Mouse (Mus musculus) kidney, embryonic 16.5 days (tissue): ENCODE data around the gene Cep170. TPM values are rescaled to one million over a fixed set of nuclear protein-coding genes. Genes with fewer than 3 reads are reported as not detected.

ENCODE experiments used
- ATAC-seq: fragments of 200-750 bp; cut with Nextera tagmentation; 2 replicates; pipeline ENCODE4 v1.8.0; 2017; ENCODE audit warnings: moderate TSS enrichment; ENCODE audit not compliant: low FRiP score, low TSS enrichment
- H3K27ac ChIP-seq: fragments of 300-500 bp; sonication (generic); 2 replicates; pipeline ENCODE4 v1.5.1; 2014; ENCODE audit warnings: low read length
- H3K27me3 ChIP-seq: fragments of 300-500 bp; sonication (generic); 2 replicates; pipeline ENCODE4 v1.6.1; 2014; ENCODE audit warnings: low read length, control low read depth, mixed read lengths; ENCODE audit not compliant: insufficient read depth
- H3K36me3 ChIP-seq: fragments of 300-500 bp; sonication (generic); 2 replicates; pipeline ENCODE4 v1.6.1; 2014; ENCODE audit warnings: low read length, control low read depth, mixed read lengths; ENCODE audit not compliant: insufficient read depth
- H3K4me1 ChIP-seq: fragments of 300-500 bp; sonication (generic); 2 replicates; pipeline ENCODE4 v1.6.1; 2014; ENCODE audit warnings: low read length, control low read depth, mixed read lengths; ENCODE audit not compliant: insufficient read depth
- H3K4me2 ChIP-seq: fragments of 300-500 bp; sonication (generic); replicated peaks from 2 replicates; pipeline ENCODE4 v1.6.1; 2014; ENCODE audit warnings: low read depth, low read length
- H3K4me3 ChIP-seq: fragments of 300-500 bp; sonication (generic); 2 replicates; pipeline ENCODE4 v1.5.1; 2014; ENCODE audit warnings: mild to moderate bottlenecking, low read length
- H3K9ac ChIP-seq: fragments of 300-500 bp; sonication (generic); replicated peaks from 2 replicates; pipeline ENCODE4 v1.6.1; 2014; ENCODE audit warnings: low read length
- H3K9me3 ChIP-seq: fragments of 300-500 bp; sonication (generic); 2 replicates; pipeline ENCODE4 v1.6.1; 2016; ENCODE audit warnings: low read length, control low read depth
- WGBS: fragments of 180-500 bp; shearing (Covaris S2); extraction: QIAGEN DNeasy Blood & Tissue Kit; methylation state at CpG from one replicate; pipeline ENCODE4 v1.1.7; 2014; 5-methylcytosine and 5-hydroxymethylcytosine counted together
- polyA plus RNA-seq: library from polyadenylated mRNA; unstranded; fragments of >200 nt; fragmentation: Nextera tagmentation; extraction: Ambion mirVana; gene quantifications from 2 replicates; pipeline ENCODE4 v1.2.1, GENCODE M21; 2015

Cep170 gene
- polyA plus RNA-seq, 1 experiment from 2014 or later: 14.6 TPM

DNA sequence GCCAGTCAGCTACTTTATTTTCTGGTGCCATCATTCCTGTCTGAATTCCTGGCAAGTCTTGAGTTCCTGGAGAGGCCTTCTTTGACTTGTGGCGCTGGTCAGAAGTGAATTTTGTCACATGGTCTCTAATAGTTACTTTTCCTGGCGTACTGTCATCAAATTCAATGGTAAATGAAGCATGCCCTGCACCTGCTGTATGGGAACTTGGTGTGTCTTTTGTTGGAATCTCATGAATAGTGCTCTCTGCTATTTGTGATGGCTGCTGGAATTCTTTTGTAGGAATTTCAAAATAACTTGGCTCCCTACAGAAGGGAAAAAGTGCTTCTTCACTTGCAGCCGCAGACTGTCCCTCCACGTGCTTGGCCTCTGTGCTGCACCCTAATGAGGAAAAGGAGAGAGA is 39.3 kb downstream of the Cep170 start:
- Histone ChIP-seq H3K27ac (no peak overlapping the region), H3K4me3 (no peak overlapping the region), H3K4me1 (no peaks in the 10 kb centered on the region), H3K27me3 (no peaks in the 10 kb centered on the region), H3K9me3 (no peaks in the 10 kb centered on the region), H3K9ac (no peak overlapping the region), H3K4me2 (no peak overlapping the region), H3K36me3 (peaks cover 11% of the 10 kb centered on the region)
- WGBS: 92% methylated on average over 4 of the region's 4 CpGs
- no peak for ATAC-seq

DNA sequence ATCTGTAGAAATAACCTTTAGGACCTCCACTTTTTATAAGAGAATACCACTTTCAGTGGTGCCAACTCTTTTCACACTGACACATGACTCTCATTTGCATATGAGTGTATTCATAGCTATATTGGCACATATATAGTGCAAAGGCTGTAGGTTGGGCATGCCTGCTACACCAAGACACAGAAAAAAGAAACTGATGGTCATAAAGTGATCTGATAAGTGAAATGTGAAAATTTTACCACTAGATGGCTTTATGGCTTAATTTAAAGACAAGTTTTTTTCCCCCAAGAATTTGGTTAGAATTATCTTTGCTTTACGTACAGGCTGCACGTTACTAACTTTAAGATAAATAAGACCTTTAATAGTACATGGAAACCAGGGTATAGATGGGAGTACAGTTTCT is 51.6 kb downstream of the Cep170 start:
- 76% methylated on average over 2 of the region's 2 CpGs for WGBS
- Histone ChIP-seq H3K9ac (no peak overlapping the region), H3K36me3 (peaks cover 8% of the 10 kb centered on the region; the same call in 1 of the 2 replicates), H3K27me3 (no peaks in the 10 kb centered on the region), H3K9me3 (no peaks in the 10 kb centered on the region), H3K27ac (no peak overlapping the region), H3K4me3 (no peak overlapping the region), H3K4me1 (no peaks in the 10 kb centered on the region), H3K4me2 (no peak overlapping the region)
- ATAC-seq: no peak

GRCm38 (mm10) chr1:176760673-176761072 is 53.2 kb downstream of the Cep170 start:
- 94% methylated on average over 1 of the region's 1 CpGs for WGBS
- ATAC-seq: no peak
- no peaks in the 10 kb centered on the region for H3K9me3 ChIP-seq

DNA sequence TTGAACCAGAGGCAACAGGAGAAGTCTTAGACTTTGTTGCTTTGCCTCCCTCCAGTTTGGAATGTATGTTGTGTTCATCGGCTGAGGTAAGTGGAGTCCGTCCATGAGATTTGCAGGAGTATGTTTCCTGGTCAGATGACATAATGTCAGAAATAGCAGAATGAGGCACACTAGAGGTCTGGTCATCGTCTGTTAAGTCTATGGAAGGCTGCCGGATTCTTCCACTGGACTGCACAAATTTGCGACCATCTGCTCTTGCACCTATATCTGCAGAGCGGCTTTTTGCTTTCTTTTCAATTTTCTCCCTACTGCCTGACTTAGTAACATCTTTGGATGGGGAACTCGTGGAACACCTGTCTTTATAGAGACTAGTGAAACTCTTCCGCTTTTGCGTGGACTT is 58.3 kb downstream of the Cep170 start:
- H3K4me2 ChIP-seq: no peak overlapping the region
- H3K9me3 ChIP-seq: no peaks in the 10 kb centered on the region
- no peaks in the 10 kb centered on the region for H3K4me1 ChIP-seq
- no peak for ATAC-seq
- WGBS: 95% methylated on average over 9 of the region's 9 CpGs
- H3K27ac ChIP-seq: no peak overlapping the region
- no peak overlapping the region for H3K4me3 ChIP-seq
- H3K9ac ChIP-seq: no peak overlapping the region
- no peaks in the 10 kb centered on the region for H3K27me3 ChIP-seq
- H3K36me3 ChIP-seq: peaks cover 20% of the 10 kb centered on the region

More at GRCm38 (mm10) chr1:176760673-176761072, 53.2 kb downstream of the Cep170 start:
- no peaks in the 10 kb centered on the region for H3K4me1 ChIP-seq
- no peak overlapping the region for H3K9ac ChIP-seq
- H3K36me3 ChIP-seq: peaks cover 18% of the 10 kb centered on the region
- H3K27me3 ChIP-seq: no peaks in the 10 kb centered on the region
- no peak overlapping the region for H3K27ac ChIP-seq
- no peak overlapping the region for H3K4me2 ChIP-seq
- no peak overlapping the region for H3K4me3 ChIP-seq

DNA sequence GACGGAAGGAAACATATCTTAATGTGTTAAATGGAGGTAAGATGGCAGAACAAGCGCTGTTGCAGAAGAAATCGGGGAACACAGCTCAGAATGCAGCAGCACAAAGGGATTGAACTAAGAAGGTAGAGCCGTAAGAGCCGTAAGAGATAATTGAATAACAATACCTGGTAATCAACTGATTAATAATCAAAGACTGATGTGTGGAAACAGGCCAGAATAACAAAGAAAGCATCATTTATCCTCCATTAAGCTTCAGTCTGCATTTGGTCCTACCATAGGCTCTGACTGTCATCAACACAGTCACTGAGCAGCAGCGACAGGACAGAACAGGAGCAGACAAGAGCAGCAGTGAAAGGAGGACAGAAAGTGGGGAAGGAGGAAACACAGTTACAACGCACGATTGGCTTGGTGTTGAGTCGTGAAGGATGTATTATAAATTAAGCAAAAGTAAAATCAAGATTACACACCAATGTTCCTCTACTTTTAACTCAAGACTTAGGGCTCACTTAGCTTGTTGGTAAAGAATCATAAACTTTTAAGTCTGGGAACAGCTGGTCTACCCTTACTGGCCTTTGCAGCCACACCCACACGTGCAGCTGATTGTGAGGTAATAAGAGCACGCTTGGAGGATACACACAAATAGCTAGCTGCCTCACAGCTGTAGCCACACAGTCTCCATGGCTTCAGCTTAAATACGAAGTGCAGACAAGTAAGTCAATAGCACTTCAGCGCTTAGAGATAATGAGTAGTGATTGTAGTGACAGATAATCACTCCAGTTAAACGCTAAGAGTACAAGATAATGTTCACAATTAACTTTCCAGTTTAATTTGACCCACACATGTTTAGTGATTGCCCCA is 59.8 kb downstream of the Cep170 start:
- Histone ChIP-seq H3K27ac (no peak overlapping the region), H3K4me2 (no peak overlapping the region), H3K36me3 (peaks cover 23% of the 10 kb centered on the region), H3K9ac (no peak overlapping the region), H3K9me3 (no peaks in the 10 kb centered on the region), H3K27me3 (no peaks in the 10 kb centered on the region), H3K4me1 (no peaks in the 10 kb centered on the region), H3K4me3 (no peak overlapping the region)
- 72% methylated on average over 14 of the region's 14 CpGs for WGBS
- no peak for ATAC-seq

DNA sequence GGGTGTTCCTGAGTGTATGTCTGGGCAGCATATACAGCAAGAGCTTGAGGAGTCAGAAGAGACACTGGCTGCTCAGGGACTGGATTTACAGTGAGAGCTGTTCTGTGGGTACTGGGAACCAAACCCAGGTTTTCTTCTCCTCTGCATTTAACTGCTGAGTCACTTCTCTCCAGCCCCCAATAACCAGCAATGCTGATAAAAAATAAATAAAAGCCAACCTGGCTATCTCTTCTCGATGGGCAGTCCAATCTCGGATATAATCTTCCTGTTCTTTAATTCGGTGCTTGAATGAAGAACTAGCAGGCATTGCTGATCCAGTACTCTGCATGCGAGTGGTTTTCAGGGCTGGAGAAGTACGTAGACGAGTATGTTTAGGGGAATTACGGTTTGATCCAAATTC is 64.2 kb downstream of the Cep170 start:
- Histone ChIP-seq H3K4me2 (no peak overlapping the region), H3K9me3 (no peaks in the 10 kb centered on the region), H3K27me3 (no peaks in the 10 kb centered on the region), H3K9ac (no peak overlapping the region), H3K36me3 (peaks cover 3% of the 10 kb centered on the region; the same call in 1 of the 2 replicates), H3K4me3 (no peak overlapping the region), H3K27ac (no peak overlapping the region), H3K4me1 (no peaks in the 10 kb centered on the region)
- WGBS: 93% methylated on average over 7 of the region's 7 CpGs
- ATAC-seq: no peak

DNA sequence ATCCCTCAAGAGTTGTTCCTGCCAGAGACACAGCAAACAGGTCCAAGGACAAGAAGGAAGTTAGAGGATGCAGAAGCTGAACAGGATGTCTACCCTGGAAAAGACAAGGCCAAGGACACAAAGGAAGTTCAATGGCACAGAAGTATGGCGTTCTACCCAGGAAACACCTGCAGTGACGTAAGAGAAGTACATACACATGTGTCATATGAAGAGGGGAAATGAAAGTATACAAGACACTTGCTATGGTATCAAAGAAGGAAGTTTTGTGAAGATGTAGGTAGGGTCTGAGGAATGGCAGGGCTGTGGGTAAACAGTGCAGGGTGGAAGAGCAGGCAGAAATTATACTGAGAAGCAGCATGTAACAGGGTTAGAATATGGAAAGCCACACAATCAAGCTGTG is 81.0 kb downstream of the Cep170 start:
- no peak overlapping the region for H3K4me3 ChIP-seq
- no peaks in the 10 kb centered on the region for H3K27me3 ChIP-seq
- H3K9ac ChIP-seq: no peak overlapping the region
- H3K4me2 ChIP-seq: no peak overlapping the region
- H3K9me3 ChIP-seq: no peaks in the 10 kb centered on the region
- 82% methylated on average over 2 of the region's 2 CpGs for WGBS
- H3K4me1 ChIP-seq: no peaks in the 10 kb centered on the region
- ATAC-seq: no peak
- peaks cover 9% of the 10 kb centered on the region for H3K36me3 ChIP-seq
- no peak overlapping the region for H3K27ac ChIP-seq

DNA sequence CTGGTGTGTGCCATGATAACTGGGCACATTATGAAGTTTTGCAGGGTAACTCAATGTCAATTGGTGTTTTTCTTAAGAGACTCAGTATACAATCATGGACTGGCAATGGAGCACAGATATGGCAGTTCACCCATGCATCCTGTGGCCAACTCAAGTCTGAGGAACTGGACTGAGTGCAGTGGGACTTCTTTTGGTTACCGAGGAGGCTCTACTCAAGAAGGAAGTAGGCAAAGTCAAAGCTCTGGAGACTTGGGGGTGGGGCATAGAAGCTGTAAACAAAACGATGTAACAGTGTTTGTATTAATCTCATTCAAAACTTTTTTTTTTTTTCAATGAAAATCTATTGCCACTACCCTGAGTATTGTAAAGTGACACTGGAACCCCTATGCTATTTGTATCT is 83.3 kb downstream of the Cep170 start:
- Histone ChIP-seq H3K36me3 (peaks cover 4% of the 10 kb centered on the region), H3K4me3 (no peak overlapping the region), H3K9ac (no peak overlapping the region), H3K4me1 (no peaks in the 10 kb centered on the region), H3K27ac (no peak overlapping the region), H3K27me3 (no peaks in the 10 kb centered on the region), H3K4me2 (no peak overlapping the region), H3K9me3 (no peaks in the 10 kb centered on the region)
- WGBS: 93% methylated on average over 2 of the region's 2 CpGs
- no peak for ATAC-seq

DNA sequence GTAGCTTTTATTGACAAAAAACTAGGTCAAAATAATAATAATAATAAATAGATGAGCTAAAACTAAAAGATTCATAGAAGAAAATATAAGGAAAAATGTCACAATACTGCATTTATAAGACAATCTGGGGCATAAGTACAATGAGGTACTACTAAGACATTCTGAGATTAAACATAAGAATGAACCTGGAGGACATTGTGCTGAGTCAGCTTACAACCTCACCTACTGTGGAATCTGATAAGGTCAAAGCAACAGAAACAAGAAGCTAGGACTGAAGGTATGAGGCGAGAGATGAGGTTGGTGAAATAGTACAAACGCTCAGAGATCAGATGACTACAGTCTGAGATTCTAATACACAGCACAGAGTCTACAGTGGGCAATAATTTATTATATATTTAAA is 86.5 kb downstream of the Cep170 start:
- no peak for ATAC-seq
- H3K27me3 ChIP-seq: no peaks in the 10 kb centered on the region
- 80% methylated on average over 2 of the region's 2 CpGs for WGBS

DNA sequence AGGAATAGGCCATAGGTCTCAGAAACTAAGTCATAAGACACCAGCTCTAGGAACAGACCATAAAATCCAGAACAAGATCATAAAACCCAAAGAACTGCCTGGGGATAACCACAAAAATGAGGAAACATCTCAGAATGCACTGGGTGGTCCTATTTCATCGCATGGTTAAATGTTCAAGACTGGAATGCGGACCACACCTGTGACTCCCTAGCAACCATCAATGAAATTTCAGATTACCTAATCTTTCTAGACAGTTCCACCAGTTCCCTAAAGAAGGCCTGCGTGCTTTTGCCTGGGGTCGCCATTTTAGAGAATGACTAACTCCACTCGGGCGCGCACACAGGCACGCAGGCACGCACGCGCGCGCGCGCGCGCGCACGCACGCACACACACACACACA is 89.1 kb downstream of the Cep170 start:
- H3K4me1 ChIP-seq: no peaks in the 10 kb centered on the region
- WGBS: 86% methylated on average over 16 of the region's 20 CpGs
- no peaks in the 10 kb centered on the region for H3K9me3 ChIP-seq
- no peak for ATAC-seq
- no peak overlapping the region for H3K4me3 ChIP-seq
- no peak overlapping the region for H3K9ac ChIP-seq
- H3K36me3 ChIP-seq: no peaks in the 10 kb centered on the region
- H3K27me3 ChIP-seq: no peaks in the 10 kb centered on the region
- H3K4me2 ChIP-seq: no peak overlapping the region
- H3K27ac ChIP-seq: no peak overlapping the region

More for the DNA sequence above, 86.5 kb downstream of the Cep170 start:
- Histone ChIP-seq H3K4me1 (no peaks in the 10 kb centered on the region), H3K9ac (no peak overlapping the region), H3K4me2 (no peak overlapping the region), H3K4me3 (no peak overlapping the region), H3K9me3 (no peaks in the 10 kb centered on the region), H3K36me3 (no peaks in the 10 kb centered on the region; the same call in 1 of the 2 replicates), H3K27ac (no peak overlapping the region)
